Mouse (Mus musculus) ovary, postnatal 14 days (tissue): ENCODE data around the gene Gm37240.

Source experiments
- DNase-seq: peaks from one replicate; pipeline ENCODE4 v3.0.0; 2022; ENCODE audit warnings: low spot score

The Gm37240 gene

GRCm38 (mm10) chr3:84949387-84949786 is 937.9 kb downstream of the Gm37240 start:
- no peak for DNase-seq

- DNase-seq = no peak
Measured at GRCm38 (mm10) chr3:84946381-84946780, 940.9 kb downstream of the Gm37240 start.

GRCm38 (mm10) chr3:84944933-84945332 is 942.4 kb downstream of the Gm37240 start:
- DNase-seq = no peak

GRCm38 (mm10) chr3:84937360-84938355 is 949.7 kb downstream of the Gm37240 start:
- DNase-seq = no peak

GRCm38 (mm10) chr3:84936956-84937355 is 950.4 kb downstream of the Gm37240 start:
- no peak for DNase-seq

GRCm38 (mm10) chr3:84936252-84936651 is 951.1 kb downstream of the Gm37240 start:
- no peak for DNase-seq

- no peak for DNase-seq
Measured at GRCm38 (mm10) chr3:84935729-84936128, 951.6 kb downstream of the Gm37240 start.

GRCm38 (mm10) chr3:84930683-84931082 is 956.6 kb downstream of the Gm37240 start:
- DNase-seq = no peak

GRCm38 (mm10) chr3:84929171-84929570 is 958.1 kb downstream of the Gm37240 start:
- no peak for DNase-seq

GRCm38 (mm10) chr3:84927901-84928300 is 959.4 kb downstream of the Gm37240 start:
- no peak for DNase-seq

GRCm38 (mm10) chr3:84927168-84927794 is 960.0 kb downstream of the Gm37240 start:
- no peak for DNase-seq

GRCm38 (mm10) chr3:84926140-84926539 is 961.2 kb downstream of the Gm37240 start:
- no peak for DNase-seq

- DNase-seq = no peak
Measured at GRCm38 (mm10) chr3:84925229-84925628, 962.1 kb downstream of the Gm37240 start.

GRCm38 (mm10) chr3:84923670-84924069 is 963.6 kb downstream of the Gm37240 start:
- DNase-seq = no peak

GRCm38 (mm10) chr3:84923256-84923655 is 964.1 kb downstream of the Gm37240 start:
- DNase-seq = no peak

- no peak for DNase-seq
Measured at GRCm38 (mm10) chr3:84921704-84922420, 965.5 kb downstream of the Gm37240 start.

GRCm38 (mm10) chr3:84917903-84918679 is 969.2 kb downstream of the Gm37240 start:
- no peak for DNase-seq

GRCm38 (mm10) chr3:84914284-84914683 is 973.0 kb downstream of the Gm37240 start:
- DNase-seq = no peak

GRCm38 (mm10) chr3:84906528-84906927 is 980.8 kb downstream of the Gm37240 start:
- DNase-seq = no peak

GRCm38 (mm10) chr3:84897952-84898351 is 989.4 kb downstream of the Gm37240 start:
- no peak for DNase-seq

- DNase-seq = no peak
Measured at GRCm38 (mm10) chr3:84890983-84891382, 996.3 kb downstream of the Gm37240 start.

- no peak for DNase-seq
Measured at GRCm38 (mm10) chr3:84889648-84890047, 997.7 kb downstream of the Gm37240 start.
